Mouse (Mus musculus): Measurements from ENCODE around the gene Vstm5.

GRCm38 (mm10) chr9:15232445-15232844 lies 6.4 kb upstream of the Vstm5 start:
- TF ChIP-seq CTCF (IDR thresholded peaks at IDR 0.05), result no peak
- no peak for TF ChIP-seq EP300 (IDR thresholded peaks at IDR 0.05)
